Mouse (Mus musculus): ENCODE measurements around the gene Trim56. TPM values are rescaled to one million over a fixed set of nuclear protein-coding genes. Genes with fewer than 3 reads are reported as not detected.

Trim56 gene
- polyA plus RNA-seq, 1 experiment from 2014 or later = 3.4 TPM

DNA sequence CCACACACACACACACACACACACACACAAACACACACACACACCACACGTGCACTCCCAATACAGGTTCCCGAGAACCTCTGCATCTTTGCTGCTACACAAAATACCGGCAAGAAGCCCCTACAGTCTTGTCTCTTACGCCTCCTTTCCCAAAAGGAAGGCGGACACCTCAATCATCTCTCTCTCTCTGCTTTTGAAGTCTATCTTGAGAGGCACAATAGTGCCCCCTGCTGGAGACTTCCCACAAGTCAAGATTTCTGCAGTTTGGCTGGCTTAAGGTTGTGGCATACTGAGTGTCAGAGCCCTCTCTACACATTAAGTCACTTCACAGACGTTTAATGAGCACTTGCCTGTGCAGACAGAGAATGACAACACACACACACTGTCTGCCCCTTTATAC, 9.0 kb downstream of the Trim56 start:
- H3K4me1 ChIP-seq (replicated peaks) = peaks cover 13% of the 10 kb centered on the region
- H3K9ac ChIP-seq = no peak overlapping the region
- ATAC-seq (ENCODE audit: low FRiP score, low read depth) = peak; percentile 66
- H3K4me2 ChIP-seq = peak overlapping the region; percentile 45
- H3K4me3 ChIP-seq = no peak overlapping the region; the same call in 1 of the 2 replicates
- no peak overlapping the region for H3K27ac ChIP-seq (replicated peaks)
- no peaks in the 10 kb centered on the region for H3K27me3 ChIP-seq
- H3K36me3 ChIP-seq = no peaks in the 10 kb centered on the region
- no peaks in the 10 kb centered on the region for H3K9me3 ChIP-seq
- 6% methylated on average over 6 of the region's 6 CpGs for WGBS

GRCm38 (mm10) chr5:137106434-137106833, 9.6 kb downstream of the Trim56 start:
- Histone ChIP-seq H3K36me3 (no peaks in the 10 kb centered on the region), H3K9me3 (no peaks in the 10 kb centered on the region), H3K4me2 (no peak overlapping the region), H3K27me3 (no peaks in the 10 kb centered on the region), H3K4me3 (no peak overlapping the region), H3K9ac (no peak overlapping the region), H3K27ac (replicated peaks) (no peak overlapping the region), H3K4me1 (replicated peaks) (peaks cover 13% of the 10 kb centered on the region)
- WGBS = 76% methylated on average over 4 of the region's 4 CpGs
- no peak for ATAC-seq (ENCODE audit: low FRiP score, low read depth)

DNA sequence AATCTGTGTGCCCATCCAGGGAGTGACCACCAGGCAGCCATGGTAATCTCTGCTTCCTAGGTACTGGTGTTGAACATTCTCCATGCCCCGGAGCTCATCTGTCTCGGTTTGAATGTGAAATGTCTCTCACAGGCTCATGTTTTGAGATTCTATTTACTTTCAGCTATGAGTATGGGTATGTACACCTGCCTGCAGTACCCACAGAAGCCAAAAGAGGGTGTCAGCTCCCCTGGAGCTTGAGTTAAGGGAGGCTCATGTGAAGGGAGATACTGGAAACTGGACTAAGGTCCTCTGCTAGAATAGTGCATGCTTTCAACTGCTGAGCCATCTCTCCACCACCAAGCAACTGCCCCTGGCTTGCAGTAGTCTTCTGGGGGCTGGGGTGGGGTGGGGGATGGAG, 12.0 kb downstream of the Trim56 start:
- H3K4me3 ChIP-seq = no peak overlapping the region
- 94% methylated on average over 2 of the region's 2 CpGs for WGBS
- H3K9me3 ChIP-seq = no peaks in the 10 kb centered on the region
- no peaks in the 10 kb centered on the region for H3K27me3 ChIP-seq
- peaks cover 13% of the 10 kb centered on the region for H3K4me1 ChIP-seq (replicated peaks)
- H3K36me3 ChIP-seq = no peaks in the 10 kb centered on the region
- H3K9ac ChIP-seq = no peak overlapping the region
- no peak overlapping the region for H3K4me2 ChIP-seq
- H3K27ac ChIP-seq (replicated peaks) = no peak overlapping the region
- no peak for ATAC-seq (ENCODE audit: low FRiP score, low read depth)

- no peak overlapping the region for H3K9ac ChIP-seq
- 62% methylated on average over 28 of the region's 28 CpGs for WGBS
- ATAC-seq (ENCODE audit: low FRiP score, low read depth) = no peak
- H3K36me3 ChIP-seq = no peaks in the 10 kb centered on the region
- no peak overlapping the region for H3K27ac ChIP-seq (replicated peaks)
- H3K27me3 ChIP-seq = no peaks in the 10 kb centered on the region
- no peak overlapping the region for H3K4me3 ChIP-seq
- peaks cover 13% of the 10 kb centered on the region for H3K4me1 ChIP-seq (replicated peaks)
- H3K4me2 ChIP-seq = 0 out of 2 replicates have a peak overlapping the region, but pooled peaks have one; percentile 7
- H3K9me3 ChIP-seq = no peaks in the 10 kb centered on the region
These were observed 13.2 kb downstream of the Trim56 start for GRCm38 (mm10) chr5:137102575-137103522.

DNA sequence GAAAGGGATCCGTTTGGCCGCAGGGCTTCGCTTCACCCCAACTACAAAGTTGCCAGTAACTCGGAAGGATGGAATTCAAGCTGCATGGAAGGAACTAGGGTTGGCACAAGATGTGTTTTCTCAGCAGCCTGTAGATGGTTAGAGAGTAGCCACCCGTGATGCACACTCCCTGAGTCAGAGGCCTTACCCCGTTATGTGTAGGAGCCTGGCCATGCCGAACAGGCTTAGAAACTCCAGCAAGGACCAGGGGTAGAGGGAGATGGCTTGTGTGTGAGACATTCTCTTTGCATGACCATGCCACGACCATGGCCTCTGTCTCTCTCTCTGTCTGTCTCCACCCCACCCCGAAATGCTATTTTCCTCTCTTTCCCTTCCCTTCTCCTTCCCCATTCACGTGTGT, 13.9 kb downstream of the Trim56 start:
- no peak overlapping the region for H3K27ac ChIP-seq (replicated peaks)
- no peaks in the 10 kb centered on the region for H3K36me3 ChIP-seq
- ATAC-seq (ENCODE audit: low FRiP score, low read depth) = no peak
- H3K9ac ChIP-seq = no peak overlapping the region
- 79% methylated on average over 10 of the region's 10 CpGs for WGBS
- no peak overlapping the region for H3K4me3 ChIP-seq
- H3K9me3 ChIP-seq = no peaks in the 10 kb centered on the region
- H3K4me2 ChIP-seq = no peak overlapping the region
- peaks cover 13% of the 10 kb centered on the region for H3K4me1 ChIP-seq (replicated peaks)
- H3K27me3 ChIP-seq = no peaks in the 10 kb centered on the region

GRCm38 (mm10) chr5:137100660-137101059, 15.3 kb downstream of the Trim56 start:
- peaks cover 8% of the 10 kb centered on the region for H3K4me1 ChIP-seq (replicated peaks)
- no peak overlapping the region for H3K9ac ChIP-seq
- WGBS = 73% methylated on average over 4 of the region's 4 CpGs
- no peaks in the 10 kb centered on the region for H3K36me3 ChIP-seq
- no peak overlapping the region for H3K4me2 ChIP-seq
- H3K4me3 ChIP-seq = no peak overlapping the region
- no peaks in the 10 kb centered on the region for H3K27me3 ChIP-seq
- no peaks in the 10 kb centered on the region for H3K9me3 ChIP-seq
- ATAC-seq (ENCODE audit: low FRiP score, low read depth) = no peak
- no peak overlapping the region for H3K27ac ChIP-seq (replicated peaks)

- Histone ChIP-seq H3K36me3 (no peaks in the 10 kb centered on the region), H3K9me3 (no peaks in the 10 kb centered on the region), H3K27ac (replicated peaks) (no peak overlapping the region), H3K4me3 (no peak overlapping the region), H3K4me2 (no peak overlapping the region), H3K27me3 (no peaks in the 10 kb centered on the region), H3K9ac (no peak overlapping the region), H3K4me1 (replicated peaks) (peaks cover 8% of the 10 kb centered on the region)
- WGBS = 84% methylated on average over 11 of the region's 11 CpGs
- no peak for ATAC-seq (ENCODE audit: low FRiP score, low read depth)
These were observed 17.6 kb downstream of the Trim56 start for GRCm38 (mm10) chr5:137098418-137098817.

DNA sequence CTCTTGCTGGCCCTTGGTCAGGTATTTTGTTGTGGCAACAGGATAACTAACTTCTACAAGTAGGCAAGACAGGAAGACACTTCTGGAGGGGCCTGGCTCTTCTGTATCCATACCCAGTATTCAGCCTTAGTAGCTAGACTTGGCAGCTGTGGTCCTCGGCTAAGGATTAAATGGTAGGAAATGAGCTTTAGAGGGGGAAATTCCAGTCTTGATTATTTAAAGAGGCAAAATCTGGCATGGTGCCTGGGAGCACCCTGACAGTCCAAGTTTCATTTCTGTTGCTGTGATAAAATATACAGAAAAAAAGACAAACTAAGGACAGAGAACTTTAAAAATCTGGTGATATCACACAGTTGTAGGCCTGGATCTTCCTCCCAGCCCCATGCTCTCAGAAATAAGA, 20.0 kb downstream of the Trim56 start:
- Histone ChIP-seq H3K36me3 (no peaks in the 10 kb centered on the region), H3K27me3 (no peaks in the 10 kb centered on the region), H3K9me3 (no peaks in the 10 kb centered on the region), H3K4me1 (replicated peaks) (no peaks in the 10 kb centered on the region), H3K4me2 (no peak overlapping the region), H3K9ac (no peak overlapping the region), H3K27ac (replicated peaks) (no peak overlapping the region), H3K4me3 (no peak overlapping the region)
- 81% methylated on average over 1 of the region's 1 CpGs for WGBS
- ATAC-seq (ENCODE audit: low FRiP score, low read depth) = no peak

- 87% methylated on average over 10 of the region's 10 CpGs for WGBS
- H3K27me3 ChIP-seq = no peaks in the 10 kb centered on the region
- H3K4me2 ChIP-seq = no peak overlapping the region
- H3K4me3 ChIP-seq = no peak overlapping the region
- H3K9me3 ChIP-seq = no peaks in the 10 kb centered on the region
- no peak overlapping the region for H3K27ac ChIP-seq (replicated peaks)
- H3K36me3 ChIP-seq = no peaks in the 10 kb centered on the region
- ATAC-seq (ENCODE audit: low FRiP score, low read depth) = no peak
- H3K4me1 ChIP-seq (replicated peaks) = no peaks in the 10 kb centered on the region
- H3K9ac ChIP-seq = no peak overlapping the region
These were observed 20.9 kb downstream of the Trim56 start for GRCm38 (mm10) chr5:137095135-137095534.

DNA sequence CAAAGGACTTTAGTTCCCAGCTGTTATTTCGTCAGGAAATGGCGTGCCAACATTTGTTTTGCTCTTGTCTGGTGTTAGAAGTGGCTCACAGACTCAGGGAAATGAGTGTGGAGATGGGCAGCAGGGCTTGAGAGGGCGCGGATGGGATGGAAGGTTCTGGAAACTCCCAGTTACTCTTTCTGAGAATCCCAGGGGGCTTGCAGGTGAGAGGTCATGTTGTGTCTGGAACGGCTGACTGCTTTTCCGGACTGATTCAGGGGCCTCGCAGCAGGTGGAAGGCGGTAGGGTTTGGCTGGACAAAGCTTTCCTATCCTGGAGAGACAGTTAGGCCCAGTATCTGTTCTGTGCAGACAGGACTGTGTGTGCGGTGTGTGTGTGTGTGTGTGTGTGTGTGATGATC, 22.3 kb downstream of the Trim56 start:
- 82% methylated on average over 9 of the region's 9 CpGs for WGBS
- Histone ChIP-seq H3K36me3 (no peaks in the 10 kb centered on the region), H3K27me3 (no peaks in the 10 kb centered on the region), H3K4me2 (no peak overlapping the region), H3K4me3 (no peak overlapping the region), H3K9me3 (no peaks in the 10 kb centered on the region), H3K4me1 (replicated peaks) (no peaks in the 10 kb centered on the region), H3K9ac (no peak overlapping the region), H3K27ac (replicated peaks) (no peak overlapping the region)
- no peak for ATAC-seq (ENCODE audit: low FRiP score, low read depth)

DNA sequence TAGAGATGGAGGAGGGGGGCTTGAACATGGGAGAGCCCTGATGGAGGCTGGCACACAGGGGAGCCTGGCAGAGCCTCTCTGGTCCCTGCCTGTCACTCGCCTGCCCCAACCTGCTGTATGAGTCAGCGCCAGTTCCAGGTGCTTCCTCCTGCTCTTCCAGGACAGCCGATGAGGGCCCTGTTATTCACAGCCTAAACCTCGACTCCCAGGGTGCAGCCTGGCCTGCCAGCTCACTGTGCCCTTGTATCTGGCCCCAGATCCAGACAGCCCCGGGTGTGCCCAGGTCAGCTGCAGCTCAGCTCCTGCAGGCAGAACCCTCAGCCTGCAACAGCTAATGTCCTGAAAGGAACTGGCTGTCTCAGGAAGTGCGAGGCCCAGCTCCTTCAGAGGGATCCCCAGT, 24.4 kb downstream of the Trim56 start:
- no peaks in the 10 kb centered on the region for H3K9me3 ChIP-seq
- ATAC-seq (ENCODE audit: low FRiP score, low read depth) = no peak
- no peaks in the 10 kb centered on the region for H3K4me1 ChIP-seq (replicated peaks)
- no peaks in the 10 kb centered on the region for H3K27me3 ChIP-seq
- H3K4me2 ChIP-seq = no peak overlapping the region
- H3K9ac ChIP-seq = no peak overlapping the region
- no peak overlapping the region for H3K27ac ChIP-seq (replicated peaks)
- WGBS = 70% methylated on average over 6 of the region's 6 CpGs
- H3K36me3 ChIP-seq = no peaks in the 10 kb centered on the region
- H3K4me3 ChIP-seq = no peak overlapping the region

GRCm38 (mm10) chr5:137090870-137091269, 25.1 kb downstream of the Trim56 start:
- no peaks in the 10 kb centered on the region for H3K9me3 ChIP-seq
- ATAC-seq (ENCODE audit: low FRiP score, low read depth) = no peak
- H3K9ac ChIP-seq = no peak overlapping the region
- H3K4me3 ChIP-seq = no peak overlapping the region
- no peaks in the 10 kb centered on the region for H3K36me3 ChIP-seq
- no peaks in the 10 kb centered on the region for H3K4me1 ChIP-seq (replicated peaks)
- 83% methylated on average over 10 of the region's 10 CpGs for WGBS
- no peak overlapping the region for H3K27ac ChIP-seq (replicated peaks)
- H3K4me2 ChIP-seq = no peak overlapping the region
- no peaks in the 10 kb centered on the region for H3K27me3 ChIP-seq

Measured in hindbrain, embryonic 15.5 days (tissue).